Mouse (Mus musculus): ENCODE measurements around the gene Tgtp2. TPM values are rescaled to one million over a fixed set of nuclear protein-coding genes. Genes with fewer than 3 reads are reported as not detected.

Tgtp2 gene
- total and polyA plus RNA-seq, 2 experiments from 2014 or later: 0.19 TPM; not detected in 1

Other genes with a start within 250 kb of the Tgtp2 start
- 38.9 and 41.5 TPM in 2 replicates for gene Trim41, start 246.9 kb downstream of the Tgtp2 start, total RNA-seq (2014; rRNA removed)
- 5.0 and 5.1 TPM in 2 replicates for gene Trim41, start 246.9 kb downstream of the Tgtp2 start, polyA plus RNA-seq (2015; fragmentation: Nextera tagmentation; extraction: Ambion mirVana)
- gene Trim7, start 238.1 kb downstream of the Tgtp2 start, total RNA-seq (2014; rRNA removed): 7.7 and 8.6 TPM in 2 replicates
- 3.4 and 3.7 TPM in 2 replicates for gene Trim7, start 238.1 kb downstream of the Tgtp2 start, polyA plus RNA-seq (2015; fragmentation: Nextera tagmentation; extraction: Ambion mirVana)
- gene Gm12184, start 237.6 kb downstream of the Tgtp2 start, total RNA-seq (2014; rRNA removed): 4.3 and 8.2 TPM in 2 replicates
- gene Gm12184, start 237.6 kb downstream of the Tgtp2 start, polyA plus RNA-seq (2015; fragmentation: Nextera tagmentation; extraction: Ambion mirVana): 2.4 and 3.0 TPM in 2 replicates
- gene Irgm1, start 192.5 kb downstream of the Tgtp2 start, total RNA-seq (2014; rRNA removed): 6.2 and 7.6 TPM in 2 replicates
- 4.9 and 5.8 TPM in 2 replicates for gene Irgm1, start 192.5 kb downstream of the Tgtp2 start, polyA plus RNA-seq (2015; fragmentation: Nextera tagmentation; extraction: Ambion mirVana)
- gene Gm5431, start 162.0 kb downstream of the Tgtp2 start, total RNA-seq (2014; rRNA removed): 0.60 and 1.5 TPM in 2 replicates
- 0.12 and 0.27 TPM in 2 replicates for gene Gm5431, start 162.0 kb downstream of the Tgtp2 start, polyA plus RNA-seq (2015; fragmentation: Nextera tagmentation; extraction: Ambion mirVana)
- 0.76 and 1.1 TPM in 2 replicates for gene Psme2b, start 118.0 kb downstream of the Tgtp2 start, total RNA-seq (2014; rRNA removed)
- gene Psme2b, start 118.0 kb downstream of the Tgtp2 start, polyA plus RNA-seq (2015; fragmentation: Nextera tagmentation; extraction: Ambion mirVana): 1.8 and 2.1 TPM in 2 replicates
- 0.33 TPM in 1 of 2 replicates, not detected in the other for gene Olfr56, start 85.3 kb downstream of the Tgtp2 start, total RNA-seq (2014; rRNA removed)
- gene Olfr56, start 85.3 kb downstream of the Tgtp2 start, polyA plus RNA-seq (2015; fragmentation: Nextera tagmentation; extraction: Ambion mirVana): not detected in 2 replicates
- 0.88 and 1.5 TPM in 2 replicates for gene 9930111J21Rik1, start 84.8 kb downstream of the Tgtp2 start, total RNA-seq (2014; rRNA removed)
- gene 9930111J21Rik1, start 84.8 kb downstream of the Tgtp2 start, polyA plus RNA-seq (2015; fragmentation: Nextera tagmentation; extraction: Ambion mirVana): 0.13 and 0.25 TPM in 2 replicates
- gene Gm12185, start 72.0 kb downstream of the Tgtp2 start, total RNA-seq (2014; rRNA removed): 0.24 TPM in 1 of 2 replicates, not detected in the other
- gene Gm12185, start 72.0 kb downstream of the Tgtp2 start, polyA plus RNA-seq (2015; fragmentation: Nextera tagmentation; extraction: Ambion mirVana): not detected in 2 replicates
- gene Tgtp1, start 70.0 kb downstream of the Tgtp2 start, total RNA-seq (2014; rRNA removed): not detected in 2 replicates
- 0.15 TPM in 1 of 2 replicates, not detected in the other for gene Tgtp1, start 70.0 kb downstream of the Tgtp2 start, polyA plus RNA-seq (2015; fragmentation: Nextera tagmentation; extraction: Ambion mirVana)
- 0.55 and 1.7 TPM in 2 replicates for gene 9930111J21Rik2, start 13.0 kb downstream of the Tgtp2 start, total RNA-seq (2014; rRNA removed)
- 0.18 and 0.20 TPM in 2 replicates for gene 9930111J21Rik2, start 13.0 kb downstream of the Tgtp2 start, polyA plus RNA-seq (2015; fragmentation: Nextera tagmentation; extraction: Ambion mirVana)
- 1.1 and 3.3 TPM in 2 replicates for gene Ifi47, start 12.4 kb upstream of the Tgtp2 start, total RNA-seq (2014; rRNA removed)
- gene Ifi47, start 12.4 kb upstream of the Tgtp2 start, polyA plus RNA-seq (2015; fragmentation: Nextera tagmentation; extraction: Ambion mirVana): 0.74 and 1.4 TPM in 2 replicates
- gene Olfr1396, start 50.7 kb upstream of the Tgtp2 start, total RNA-seq (2014; rRNA removed): not detected in 2 replicates
- gene Olfr1396, start 50.7 kb upstream of the Tgtp2 start, polyA plus RNA-seq (2015; fragmentation: Nextera tagmentation; extraction: Ambion mirVana): not detected in 2 replicates
- gene Olfr1395, start 78.1 kb upstream of the Tgtp2 start, total RNA-seq (2014; rRNA removed): not detected in 2 replicates
- gene Olfr1395, start 78.1 kb upstream of the Tgtp2 start, polyA plus RNA-seq (2015; fragmentation: Nextera tagmentation; extraction: Ambion mirVana): not detected in 2 replicates
- gene Olfr1394, start 90.2 kb upstream of the Tgtp2 start, total RNA-seq (2014; rRNA removed): not detected in 2 replicates
- gene Olfr1394, start 90.2 kb upstream of the Tgtp2 start, polyA plus RNA-seq (2015; fragmentation: Nextera tagmentation; extraction: Ambion mirVana): not detected in 2 replicates
- 0.19 TPM in 1 of 2 replicates, not detected in the other for gene Btnl9, start 123.0 kb upstream of the Tgtp2 start, total RNA-seq (2014; rRNA removed)
- 0.26 and 0.80 TPM in 2 replicates for gene Btnl9, start 123.0 kb upstream of the Tgtp2 start, polyA plus RNA-seq (2015; fragmentation: Nextera tagmentation; extraction: Ambion mirVana)
- 25.6 and 40.2 TPM in 2 replicates for gene Zfp62, start 139.1 kb upstream of the Tgtp2 start, total RNA-seq (2014; rRNA removed)
- gene Zfp62, start 139.1 kb upstream of the Tgtp2 start, polyA plus RNA-seq (2015; fragmentation: Nextera tagmentation; extraction: Ambion mirVana): 26.0 and 26.6 TPM in 2 replicates
- 88.1 and 102 TPM in 2 replicates for gene Mgat1, start 180.0 kb upstream of the Tgtp2 start, total RNA-seq (2014; rRNA removed)
- 33.9 and 35.4 TPM in 2 replicates for gene Mgat1, start 180.0 kb upstream of the Tgtp2 start, polyA plus RNA-seq (2015; fragmentation: Nextera tagmentation; extraction: Ambion mirVana)
- gene Olfr1393, start 214.1 kb upstream of the Tgtp2 start, total RNA-seq (2014; rRNA removed): 0.19 and 1.4 TPM in 2 replicates
- gene Olfr1393, start 214.1 kb upstream of the Tgtp2 start, polyA plus RNA-seq (2015; fragmentation: Nextera tagmentation; extraction: Ambion mirVana): 0.21 TPM in 1 of 2 replicates, not detected in the other
- 0.52 and 0.60 TPM in 2 replicates for gene Olfr1392, start 221.1 kb upstream of the Tgtp2 start, total RNA-seq (2014; rRNA removed)
- gene Olfr1392, start 221.1 kb upstream of the Tgtp2 start, polyA plus RNA-seq (2015; fragmentation: Nextera tagmentation; extraction: Ambion mirVana): 0.14 TPM in 1 of 2 replicates, not detected in the other
- 0.09 TPM in 1 of 2 replicates, not detected in the other for gene Olfr10, start 240.5 kb upstream of the Tgtp2 start, total RNA-seq (2014; rRNA removed)
- gene Olfr10, start 240.5 kb upstream of the Tgtp2 start, polyA plus RNA-seq (2015; fragmentation: Nextera tagmentation; extraction: Ambion mirVana): not detected in 2 replicates